Comparison of ENCODE assay signal across 10 mouse cellular contexts in the genomic region with DNA sequence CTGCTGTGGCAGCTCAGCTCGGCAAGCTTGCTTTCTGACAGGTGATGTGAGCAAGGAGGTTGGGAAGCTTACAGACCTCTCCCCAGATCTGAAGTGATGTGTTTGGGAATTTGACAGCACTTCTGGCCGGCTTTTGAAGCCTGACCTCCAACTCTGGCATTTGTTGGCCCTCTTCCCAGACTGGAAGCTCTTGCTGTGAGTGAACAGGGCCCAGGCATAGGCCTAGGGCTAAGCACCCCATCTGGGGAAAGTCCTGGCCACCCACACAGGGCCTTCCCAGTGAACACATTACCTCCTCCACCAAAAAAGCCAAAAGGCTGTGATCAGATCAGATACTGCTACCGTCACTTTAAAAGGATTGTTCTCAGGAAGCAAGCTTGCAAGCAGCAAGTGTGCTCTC. TPM values are rescaled to one million over a fixed set of nuclear protein-coding genes. Genes with fewer than 3 reads are reported as not detected.
DNase-seq lines count a peak whose midpoint lies in the region; ATAC-seq and TF ChIP-seq lines count a peak whose summit lies in the region.
"Had no signal": no experiment of that assay in that cellular context is flagged by ENCODE, and none has a peak within 500 bp of the region (broad histone marks: within the 10 kb centered on the region; RNA-seq: fewer than 3 reads in every experiment).

No protein-coding gene starts in this region.

- whole genome bisulfite sequencing in hindbrain, postnatal 0 days: 24% methylated on average over 3 of the region's 3 CpGs
- 45% methylated on average over 3 of the region's 3 CpGs for WGBS in hindbrain, embryonic 12.5 days
- 38% methylated on average over 3 of the region's 3 CpGs for WGBS in liver, embryonic 13.5 days (ENCODE audit: insufficient replicate concordance)

- peaks cover 15% of the 10 kb centered on the region for H3K36me3 ChIP-seq in hindbrain, postnatal 0 days (ENCODE audit: insufficient read depth, low read length)
- peaks cover 24% of the 10 kb centered on the region for H3K36me3 ChIP-seq in hindbrain, embryonic 12.5 days
- H3K36me3 ChIP-seq in liver, embryonic 13.5 days: 0 out of 2 replicates have a peak, but pooled peaks cover 2% of the 10 kb centered on the region

- no peak overlapping the region for H3K9ac ChIP-seq in hindbrain, postnatal 0 days (replicated peaks; ENCODE audit: low read length)
- no peak overlapping the region for H3K9ac ChIP-seq in hindbrain, embryonic 12.5 days
- H3K9ac ChIP-seq in liver, embryonic 13.5 days: no peak overlapping the region

- H3K4me2 ChIP-seq in hindbrain, postnatal 0 days (ENCODE audit: low read depth, low read length): no peak overlapping the region
- no peak overlapping the region for H3K4me2 ChIP-seq in hindbrain, embryonic 12.5 days (replicated peaks)
- no peak overlapping the region for H3K4me2 ChIP-seq in liver, embryonic 13.5 days

- no peak overlapping the region for H3K27ac ChIP-seq in hindbrain, postnatal 0 days
- no peak overlapping the region for H3K27ac ChIP-seq in hindbrain, embryonic 12.5 days
- H3K27ac ChIP-seq in liver, embryonic 13.5 days: no peak overlapping the region

- H3K4me3 ChIP-seq in hindbrain, postnatal 0 days (ENCODE audit: low read length): no peak overlapping the region
- H3K4me3 ChIP-seq in hindbrain, embryonic 12.5 days: no peak overlapping the region
- no peak overlapping the region for H3K4me3 ChIP-seq in liver, embryonic 13.5 days (replicated peaks)
- H3K4me3 ChIP-seq: megakaryocyte, embryonic 14.5 days had no signal

- H3K27me3 ChIP-seq in hindbrain, postnatal 0 days (ENCODE audit: insufficient read depth, low read length): no peaks in the 10 kb centered on the region
- peaks cover 3% of the 10 kb centered on the region; the same call in 1 of the 2 replicates for H3K27me3 ChIP-seq in hindbrain, embryonic 12.5 days
- peaks cover 24% of the 10 kb centered on the region; the same call in 1 of the 2 replicates for H3K27me3 ChIP-seq in liver, embryonic 13.5 days

- H3K4me1 ChIP-seq in hindbrain, postnatal 0 days (ENCODE audit: insufficient read depth, low read length): peaks cover 5% of the 10 kb centered on the region
- H3K4me1 ChIP-seq in hindbrain, embryonic 12.5 days: peaks cover 14% of the 10 kb centered on the region
- no peaks in the 10 kb centered on the region; the same call in 1 of the 2 replicates for H3K4me1 ChIP-seq in liver, embryonic 13.5 days (replicated peaks)

- 0 out of 2 replicates have a peak, but pooled peaks have one; percentile 27 for ATAC-seq in hindbrain, postnatal 0 days
- ATAC-seq in hindbrain, embryonic 12.5 days (ENCODE audit: low FRiP score): no peak
- ATAC-seq in liver, embryonic 13.5 days (ENCODE audit: low read depth): peak; percentile 59; the same call in 1 of the 2 replicates
- ATAC-seq in activated CD4-positive, CD25-positive, alpha-beta regulatory T cell, adult 4 months: no peak

- peak; percentile 69 for DNase-seq in hindbrain, postnatal 0 days (ENCODE audit: low spot score)
- peak; percentile 87 for DNase-seq in adrenal gland, adult 2 months
- DNase-seq in heart, adult 8-10 months (ENCODE audit: low spot score): peak; percentile 46
- no peak for DNase-seq in liver, embryonic 13.5 days
- DNase-seq in left cerebral cortex, adult 9 months (ENCODE audit: low spot score in 2 of 2): no peak
- no peak for DNase-seq in urinary bladder, adult 2 months (ENCODE audit: low spot score)

- H3K9me3 ChIP-seq in hindbrain, postnatal 0 days (ENCODE audit: low read length): no peaks in the 10 kb centered on the region
- H3K9me3 ChIP-seq in hindbrain, embryonic 12.5 days (replicated peaks): no peaks in the 10 kb centered on the region
- H3K9me3 ChIP-seq in liver, embryonic 13.5 days (replicated peaks): no peaks in the 10 kb centered on the region
- H3K9me3 ChIP-seq: megakaryocyte, embryonic 14.5 days had no signal

- TF ChIP-seq CTCF in hindbrain, postnatal 0 days (IDR thresholded peaks at IDR 0.05; ENCODE audit: low read depth): no peak

RNA-seq across cellular contexts. Expression of a gene that starts 7.1 kb away (rescaled TPM):
- total RNA-seq in hindbrain, postnatal 0 days (2014; rRNA removed): not detected in 2 replicates
- polyA plus RNA-seq in hindbrain, postnatal 0 days (2015; fragmentation: Nextera tagmentation; extraction: Ambion mirVana): 0.08 TPM in 1 of 2 replicates, not detected in the other
- not detected in 2 replicates for polyA plus RNA-seq in hindbrain, embryonic 12.5 days (2016; fragmentation: Nextera tagmentation; extraction: Ambion mirVana)
- total RNA-seq in adrenal gland, adult 2 months (2021): under 1 TPM in 1 of 2 experiments, not detected in 1; 0.69 TPM
- not detected in 2 replicates for polyA plus RNA-seq in adrenal gland, adult 2 months (2012; rRNA removed)
- total RNA-seq in heart, adult 8-10 months (2022): not detected
- 6.1 and 8.2 TPM in 2 replicates for polyA plus RNA-seq in liver, embryonic 13.5 days (2015; fragmentation: Nextera tagmentation; extraction: Ambion mirVana)
- not detected for polyA plus RNA-seq in activated CD4-positive, CD25-positive, alpha-beta regulatory T cell, adult 4 months (2017; shearing (Covaris generic))
- 1.7 and 1.9 TPM in 2 replicates for polyA plus RNA-seq in urinary bladder, adult 2 months (2012; rRNA removed)

RNA-seq across cellular contexts. Expression of a gene that starts 19.1 kb away (rescaled TPM):
- total RNA-seq in hindbrain, postnatal 0 days (2014; rRNA removed): not detected in 2 replicates
- polyA plus RNA-seq in hindbrain, postnatal 0 days (2015; fragmentation: Nextera tagmentation; extraction: Ambion mirVana): 1.4 TPM in 1 of 2 replicates, not detected in the other
- polyA plus RNA-seq in hindbrain, embryonic 12.5 days (2016; fragmentation: Nextera tagmentation; extraction: Ambion mirVana): not detected in 2 replicates
- total RNA-seq in adrenal gland, adult 2 months (2021): not detected
- not detected in 2 replicates for polyA plus RNA-seq in adrenal gland, adult 2 months (2012; rRNA removed)
- not detected for total RNA-seq in heart, adult 8-10 months (2022)
- not detected in 2 replicates for polyA plus RNA-seq in liver, embryonic 13.5 days (2015; fragmentation: Nextera tagmentation; extraction: Ambion mirVana)
- polyA plus RNA-seq in activated CD4-positive, CD25-positive, alpha-beta regulatory T cell, adult 4 months (2017; shearing (Covaris generic)): not detected
- not detected in 2 replicates for polyA plus RNA-seq in urinary bladder, adult 2 months (2012; rRNA removed)
- polyA plus RNA-seq: cortical plate, adult 2 months had no signal

RNA-seq across cellular contexts. Expression of a gene that starts 47.8 kb away (rescaled TPM):
- total RNA-seq in hindbrain, postnatal 0 days (2014; rRNA removed): 0.58 and 1.1 TPM in 2 replicates
- polyA plus RNA-seq in hindbrain, postnatal 0 days (2015; fragmentation: Nextera tagmentation; extraction: Ambion mirVana): 1.6 and 1.7 TPM in 2 replicates
- polyA plus RNA-seq in hindbrain, embryonic 12.5 days (2016; fragmentation: Nextera tagmentation; extraction: Ambion mirVana): 0.99 and 1.9 TPM in 2 replicates
- total RNA-seq in adrenal gland, adult 2 months (2021): 1 to 10 TPM; 5.5 to 9.2 TPM
- polyA plus RNA-seq in adrenal gland, adult 2 months (2012; rRNA removed): 4.4 and 6.0 TPM in 2 replicates
- under 1 TPM in 1 of 4 experiments, not detected in 3; 0.19 TPM for total RNA-seq in heart, adult 8-10 months (2022)
- 0.47 and 0.61 TPM in 2 replicates for polyA plus RNA-seq in liver, embryonic 13.5 days (2015; fragmentation: Nextera tagmentation; extraction: Ambion mirVana)
- polyA plus RNA-seq in activated CD4-positive, CD25-positive, alpha-beta regulatory T cell, adult 4 months (2017; shearing (Covaris generic)): not detected
- 0.07 and 0.22 TPM in 2 replicates for polyA plus RNA-seq in urinary bladder, adult 2 months (2012; rRNA removed)

Comparison
In these comparisons a context has a peak if more than half of its experiments do, and no peak if none do; other contexts are left out.
1. ATAC-seq: peak in hindbrain, postnatal 0 days (single experiment) and liver, embryonic 13.5 days (single experiment); none in hindbrain, embryonic 12.5 days (single experiment) and activated CD4-positive, CD25-positive, alpha-beta regulatory T cell, adult 4 months (single experiment).
2. DNase-seq: peak in hindbrain, postnatal 0 days (single experiment), adrenal gland, adult 2 months (single experiment) and heart, adult 8-10 months (single experiment); none in liver, embryonic 13.5 days (single experiment), left cerebral cortex, adult 9 months (0 of 2) and urinary bladder, adult 2 months (single experiment).